In the genomic region with DNA sequence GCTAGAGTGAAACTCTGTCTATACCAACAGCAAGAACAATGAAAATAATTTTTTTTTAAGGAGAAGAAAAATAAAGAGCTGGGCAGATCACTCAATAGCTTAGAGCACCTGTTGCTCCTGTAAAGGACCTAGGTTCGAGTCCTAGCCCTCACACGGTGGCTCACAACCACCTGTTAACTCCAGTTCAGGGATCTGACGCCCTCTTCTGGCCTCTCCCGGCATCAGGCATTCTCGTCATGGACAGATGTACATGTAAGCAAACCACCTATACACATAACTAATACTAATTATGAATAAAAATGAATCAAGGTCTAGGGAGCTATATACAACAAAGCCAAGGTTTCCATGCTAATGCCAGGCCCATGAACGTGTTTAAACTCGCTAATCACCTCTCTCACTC, we compare ENCODE assay signal across 8 mouse cellular contexts. TPM values are rescaled to one million over a fixed set of nuclear protein-coding genes. Genes with fewer than 3 reads are reported as not detected.
DNase-seq lines count a peak whose midpoint lies in the region; ATAC-seq lines count a peak whose summit lies in the region.

No protein-coding gene starts in this region.

- no peak overlapping the region for H3K27ac ChIP-seq in lung, embryonic 16.5 days (ENCODE audit: low read length)
- no peak overlapping the region for H3K27ac ChIP-seq in embryonic facial prominence, embryonic 13.5 days
- H3K27ac ChIP-seq in limb, embryonic 11.5 days (replicated peaks; ENCODE audit: low read depth, low read length) = no peak overlapping the region

- H3K36me3 ChIP-seq in lung, embryonic 16.5 days (ENCODE audit: control insufficient read depth, insufficient read depth, low read length) = peaks cover 10% of the 10 kb centered on the region
- H3K36me3 ChIP-seq in embryonic facial prominence, embryonic 13.5 days = peaks cover 32% of the 10 kb centered on the region
- peaks cover 6% of the 10 kb centered on the region for H3K36me3 ChIP-seq in limb, embryonic 11.5 days (ENCODE audit: control insufficient read depth, insufficient read depth, low read length)

- peak overlapping the region; percentile 90 for H3K4me2 ChIP-seq in lung, embryonic 16.5 days (ENCODE audit: low read depth, low read length)
- peak overlapping the region; percentile 98 for H3K4me2 ChIP-seq in embryonic facial prominence, embryonic 13.5 days
- H3K4me2 ChIP-seq in limb, embryonic 11.5 days (ENCODE audit: low read depth, severe bottlenecking) = peak overlapping the region; percentile 99

- H3K9ac ChIP-seq in lung, embryonic 16.5 days (ENCODE audit: low read length) = peak overlapping the region; percentile 86
- H3K9ac ChIP-seq in embryonic facial prominence, embryonic 13.5 days = peak overlapping the region; percentile 92
- H3K9ac ChIP-seq in limb, embryonic 11.5 days (ENCODE audit: low read length) = 0 out of 2 replicates have a peak overlapping the region, but pooled peaks have one; percentile 83

- ATAC-seq in lung, embryonic 16.5 days (ENCODE audit: low read depth) = no peak
- no peak for ATAC-seq in embryonic facial prominence, embryonic 13.5 days (ENCODE audit: insufficient number of reproducible peaks, insufficient read depth, low FRiP score, low TSS enrichment, low read depth)
- no peak for ATAC-seq in limb, embryonic 11.5 days (ENCODE audit: insufficient number of reproducible peaks, low FRiP score, low TSS enrichment, low read depth)
- no peak for ATAC-seq in inflammation-experienced regulatory T-cells, adult 6 months

- H3K4me3 ChIP-seq in lung, embryonic 16.5 days (ENCODE audit: low read length) = peak overlapping the region; percentile 79
- H3K4me3 ChIP-seq in embryonic facial prominence, embryonic 13.5 days = peak overlapping the region; percentile 79
- peak overlapping the region; percentile 94 for H3K4me3 ChIP-seq in limb, embryonic 11.5 days (ENCODE audit: low read depth, low read length)

- no peaks in the 10 kb centered on the region for H3K9me3 ChIP-seq in lung, embryonic 16.5 days (ENCODE audit: control insufficient read depth, low read length)
- H3K9me3 ChIP-seq in embryonic facial prominence, embryonic 13.5 days = no peaks in the 10 kb centered on the region
- H3K9me3 ChIP-seq in limb, embryonic 11.5 days (ENCODE audit: control insufficient read depth, low read length) = no peaks in the 10 kb centered on the region

- DNase-seq in lung, postnatal 25 days (ENCODE audit: low spot score) = no peak
- no peak for DNase-seq in limb, embryonic 11.5 days (ENCODE audit: low spot score)
- peak; percentile 60 to 75 for DNase-seq in spleen, postnatal 4 days (ENCODE audit: low spot score in 2 of 2)
- no peak for DNase-seq in kidney, postnatal 14 days
- DNase-seq in kidney, adult 18-20 months = no peak

- no peaks in the 10 kb centered on the region for H3K27me3 ChIP-seq in lung, embryonic 16.5 days (ENCODE audit: control insufficient read depth, insufficient read depth, low read depth, low read length)
- H3K27me3 ChIP-seq in embryonic facial prominence, embryonic 13.5 days = no peaks in the 10 kb centered on the region
- H3K27me3 ChIP-seq in limb, embryonic 11.5 days (ENCODE audit: control insufficient read depth, insufficient read depth, low read length) = no peaks in the 10 kb centered on the region

- WGBS in lung, embryonic 16.5 days = 65% methylated on average over 7 of the region's 7 CpGs
- WGBS in embryonic facial prominence, embryonic 13.5 days = 68% methylated on average over 7 of the region's 7 CpGs
- 68% methylated on average over 7 of the region's 7 CpGs for whole genome bisulfite sequencing in limb, embryonic 11.5 days

- H3K4me1 ChIP-seq in lung, embryonic 16.5 days (replicated peaks; ENCODE audit: control insufficient read depth, insufficient read depth, low read length) = peaks cover 10% of the 10 kb centered on the region
- peaks cover 14% of the 10 kb centered on the region for H3K4me1 ChIP-seq in embryonic facial prominence, embryonic 13.5 days
- H3K4me1 ChIP-seq in limb, embryonic 11.5 days (ENCODE audit: control insufficient read depth, insufficient read depth, low read length) = peaks cover 5% of the 10 kb centered on the region

RNA-seq across cellular contexts. Expression of gene Becn1, which starts 1.2 kb away (rescaled TPM):
- 136 and 151 TPM in 2 replicates for polyA plus RNA-seq in lung, embryonic 16.5 days (2015; fragmentation: Nextera tagmentation; extraction: Ambion mirVana)
- polyA plus RNA-seq in embryonic facial prominence, embryonic 13.5 days (2015; fragmentation: Nextera tagmentation; extraction: Ambion mirVana) = 129 and 130 TPM in 2 replicates
- polyA plus RNA-seq in limb, embryonic 11.5 days (2014; fragmentation: Nextera tagmentation; extraction: Ambion mirVana) = 135 and 139 TPM in 2 replicates
- polyA plus RNA-seq in inflammation-experienced regulatory T-cells, adult 6 months (2017; shearing (Covaris generic)) = 10 to 100 TPM; 62.1 to 87.3 (median 74.1) TPM

RNA-seq across cellular contexts. Expression of gene Psme3, which starts 15.1 kb away (rescaled TPM):
- 94.0 and 101 TPM in 2 replicates for polyA plus RNA-seq in lung, embryonic 16.5 days (2015; fragmentation: Nextera tagmentation; extraction: Ambion mirVana)
- 138 and 148 TPM in 2 replicates for polyA plus RNA-seq in embryonic facial prominence, embryonic 13.5 days (2015; fragmentation: Nextera tagmentation; extraction: Ambion mirVana)
- polyA plus RNA-seq in limb, embryonic 11.5 days (2014; fragmentation: Nextera tagmentation; extraction: Ambion mirVana) = 158 and 164 TPM in 2 replicates
- 10 to 100 TPM; 25.8 to 37.6 (median 36.8) TPM for polyA plus RNA-seq in inflammation-experienced regulatory T-cells, adult 6 months (2017; shearing (Covaris generic))

RNA-seq across cellular contexts. Expression of gene Coa3, which starts 22.0 kb away (rescaled TPM):
- 184 and 187 TPM in 2 replicates for polyA plus RNA-seq in lung, embryonic 16.5 days (2015; fragmentation: Nextera tagmentation; extraction: Ambion mirVana)
- 193 and 196 TPM in 2 replicates for polyA plus RNA-seq in embryonic facial prominence, embryonic 13.5 days (2015; fragmentation: Nextera tagmentation; extraction: Ambion mirVana)
- 191 and 204 TPM in 2 replicates for polyA plus RNA-seq in limb, embryonic 11.5 days (2014; fragmentation: Nextera tagmentation; extraction: Ambion mirVana)
- 100 to 1,000 TPM; 129 to 132 (median 131) TPM for polyA plus RNA-seq in inflammation-experienced regulatory T-cells, adult 6 months (2017; shearing (Covaris generic))

RNA-seq across cellular contexts. Expression of gene Cntd1, which starts 22.1 kb away (rescaled TPM):
- polyA plus RNA-seq in lung, embryonic 16.5 days (2015; fragmentation: Nextera tagmentation; extraction: Ambion mirVana) = 1.9 and 3.2 TPM in 2 replicates
- polyA plus RNA-seq in embryonic facial prominence, embryonic 13.5 days (2015; fragmentation: Nextera tagmentation; extraction: Ambion mirVana) = 1.7 and 2.3 TPM in 2 replicates
- polyA plus RNA-seq in limb, embryonic 11.5 days (2014; fragmentation: Nextera tagmentation; extraction: Ambion mirVana) = 1.3 and 1.8 TPM in 2 replicates
- polyA plus RNA-seq in inflammation-experienced regulatory T-cells, adult 6 months (2017; shearing (Covaris generic)) = 1 to 10 TPM in 1 of 3 experiments, under 1 TPM in 2; 0.63 to 1.2 (median 0.71) TPM

RNA-seq across cellular contexts. Expression of gene Aoc2, which starts 24.0 kb away (rescaled TPM):
- 0.92 and 1.2 TPM in 2 replicates for polyA plus RNA-seq in lung, embryonic 16.5 days (2015; fragmentation: Nextera tagmentation; extraction: Ambion mirVana)
- 1.3 and 1.7 TPM in 2 replicates for polyA plus RNA-seq in embryonic facial prominence, embryonic 13.5 days (2015; fragmentation: Nextera tagmentation; extraction: Ambion mirVana)
- polyA plus RNA-seq in limb, embryonic 11.5 days (2014; fragmentation: Nextera tagmentation; extraction: Ambion mirVana) = 1.5 and 1.9 TPM in 2 replicates
- polyA plus RNA-seq in inflammation-experienced regulatory T-cells, adult 6 months (2017; shearing (Covaris generic)) = 10 to 100 TPM in 1 of 3 experiments, 1 to 10 TPM in 2; 2.5 to 12.3 (median 4.9) TPM

Comparison
In these comparisons a context has a peak if more than half of its experiments do, and no peak if none do; other contexts are left out.
1. DNase-seq: peak in spleen, postnatal 4 days (2 of 2); none in lung, postnatal 25 days (single experiment), limb, embryonic 11.5 days (single experiment), kidney, postnatal 14 days (single experiment) and kidney, adult 18-20 months (single experiment).
2. Peak in every context shown above with its lines, with median percentiles within 50 percentile points of each other: H3K4me2 ChIP-seq, H3K4me3 ChIP-seq and H3K9ac ChIP-seq.